Comparison of ENCODE assay signal across 37 mouse cellular contexts in the genomic region with DNA sequence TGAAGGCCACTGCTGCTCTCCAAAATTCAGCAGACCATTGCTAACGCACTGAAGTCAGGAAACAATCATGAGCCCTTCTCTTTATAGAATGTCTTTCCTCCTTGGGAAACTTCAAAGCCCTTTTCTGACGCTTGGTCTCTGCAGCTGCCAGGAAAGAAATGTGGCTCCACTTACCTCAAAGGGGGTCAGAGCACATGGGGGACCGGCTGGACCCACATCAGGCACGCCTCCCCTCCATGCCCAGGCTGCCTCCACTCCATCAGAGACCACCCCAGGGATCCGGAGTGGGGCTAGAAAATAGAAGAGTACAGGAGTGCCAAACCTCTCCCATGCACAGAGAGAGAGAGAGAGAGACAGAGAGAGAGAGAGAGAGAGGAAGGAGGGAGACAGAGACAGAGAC. TPM values are rescaled to one million over a fixed set of nuclear protein-coding genes. Genes with fewer than 3 reads are reported as not detected.
A peak's percentile ranks its signal among the peaks of the same experiment; 100 is the strongest.
DNase-seq lines count a peak whose midpoint lies in the region; ATAC-seq and TF ChIP-seq lines count a peak whose summit lies in the region.
"Had no signal": no experiment of that assay in that cellular context is flagged by ENCODE, and none has a peak within 500 bp of the region (broad histone marks: within the 10 kb centered on the region; RNA-seq: fewer than 3 reads in every experiment).

No protein-coding gene starts in this region.

- H3K4me3 ChIP-seq in embryonic facial prominence, embryonic 11.5 days (ENCODE audit: low read depth, low read length) = no peak overlapping the region
- H3K4me3 ChIP-seq in limb, embryonic 14.5 days (replicated peaks; ENCODE audit: low read length) = no peak overlapping the region
- H3K4me3 ChIP-seq: erythroblast, embryonic 14.5 days; forebrain, embryonic 12.5 days; heart, embryonic 12.5 days; hindbrain, embryonic 13.5 days; midbrain, embryonic 10.5 days; myocyte; neural tube, embryonic 12.5 days had no signal

- no peaks in the 10 kb centered on the region; the same call in 1 of the 2 replicates for H3K4me1 ChIP-seq in embryonic facial prominence, embryonic 11.5 days (ENCODE audit: control insufficient read depth, insufficient read depth, low read length)
- peaks cover 8% of the 10 kb centered on the region for H3K4me1 ChIP-seq in limb, embryonic 14.5 days (ENCODE audit: control insufficient read depth, insufficient read depth, low read length)
- H3K4me1 ChIP-seq: hindbrain, embryonic 13.5 days; neural tube, embryonic 12.5 days had no signal

- no peaks in the 10 kb centered on the region for H3K9me3 ChIP-seq in embryonic facial prominence, embryonic 11.5 days (replicated peaks; ENCODE audit: control insufficient read depth, low read length)
- no peaks in the 10 kb centered on the region for H3K9me3 ChIP-seq in limb, embryonic 14.5 days (ENCODE audit: control insufficient read depth, low read length)
- H3K9me3 ChIP-seq: forebrain, embryonic 12.5 days; heart, embryonic 12.5 days; hindbrain, embryonic 13.5 days; midbrain, embryonic 10.5 days; neural tube, embryonic 12.5 days had no signal

- no peak overlapping the region for H3K4me2 ChIP-seq in embryonic facial prominence, embryonic 11.5 days (ENCODE audit: low read depth, low read length)
- H3K4me2 ChIP-seq in limb, embryonic 14.5 days (replicated peaks; ENCODE audit: low read depth, low read length, severe bottlenecking) = no peak overlapping the region
- H3K4me2 ChIP-seq: forebrain, embryonic 12.5 days; heart, embryonic 12.5 days; hindbrain, embryonic 13.5 days; liver, embryonic 11.5 days; neural tube, embryonic 12.5 days had no signal

- H3K9ac ChIP-seq in embryonic facial prominence, embryonic 11.5 days (replicated peaks; ENCODE audit: low read length) = no peak overlapping the region
- no peak overlapping the region for H3K9ac ChIP-seq in limb, embryonic 14.5 days (ENCODE audit: low read depth, low read length, severe bottlenecking)
- H3K9ac ChIP-seq: forebrain, embryonic 12.5 days; heart, embryonic 12.5 days; hindbrain, embryonic 13.5 days; neural tube, embryonic 12.5 days had no signal

- no peak overlapping the region for H3K27ac ChIP-seq in embryonic facial prominence, embryonic 11.5 days (replicated peaks; ENCODE audit: low read depth, low read length)
- H3K27ac ChIP-seq in limb, embryonic 14.5 days (replicated peaks; ENCODE audit: low read depth, low read length) = no peak overlapping the region
- H3K27ac ChIP-seq: forebrain, embryonic 12.5 days; hindbrain, embryonic 13.5 days; kidney, postnatal 0 days; midbrain, embryonic 10.5 days; neural tube, embryonic 12.5 days had no signal

- peak; percentile 30 for DNase-seq in embryo, embryonic 11 days
- DNase-seq in embryo, embryonic 9.5 days (ENCODE audit: extremely low spot score) = no peak
- DNase-seq in embryonic facial prominence, embryonic 11.5 days (ENCODE audit: low spot score) = peak; percentile 64
- peak; percentile 42 for DNase-seq in forelimb bud, embryonic 11.5 days (ENCODE audit: low read depth, low spot score)
- DNase-seq in limb, embryonic 14.5 days (ENCODE audit: low spot score) = peak; percentile 49
- no peak for DNase-seq in lung, postnatal 4 days
- no peak for DNase-seq in cerebellum, adult 11-12 months
- DNase-seq in heart, adult 11 months = no peak
- DNase-seq: adrenal gland, adult 8-10 months; cerebellum, adult 9-10 months; cerebellum, postnatal 36 days; gastrocnemius, postnatal 14 days; heart, adult 18-20 months; heart, postnatal 4 days; kidney, adult 8-10 months; kidney, postnatal 4 days; layer of hippocampus, adult 9-11 months; lung, postnatal 10 days; right cerebral cortex, adult 18-20 months; spleen, adult 18-20 months; thymus, postnatal 25 days had no signal

- no peaks in the 10 kb centered on the region for H3K36me3 ChIP-seq in embryonic facial prominence, embryonic 11.5 days (replicated peaks; ENCODE audit: control insufficient read depth, insufficient read depth, low read depth, low read length)
- no peaks in the 10 kb centered on the region for H3K36me3 ChIP-seq in limb, embryonic 14.5 days (ENCODE audit: control insufficient read depth, insufficient read depth, low read length)
- H3K36me3 ChIP-seq: forebrain, embryonic 12.5 days; heart, embryonic 12.5 days; hindbrain, embryonic 13.5 days; midbrain, embryonic 10.5 days; neural tube, embryonic 12.5 days had no signal

- 19% methylated on average over 5 of the region's 5 CpGs for WGBS in embryonic facial prominence, embryonic 11.5 days
- 13% methylated on average over 5 of the region's 5 CpGs for WGBS in limb, embryonic 14.5 days

- ATAC-seq in embryonic facial prominence, embryonic 11.5 days (replicated peaks; ENCODE audit: insufficient number of reproducible peaks, low FRiP score, low TSS enrichment, low read depth) = 0 out of 2 replicates have a peak, but pooled peaks have one; percentile 64
- peak; percentile 50; the same call in 1 of the 2 replicates for ATAC-seq in limb, embryonic 14.5 days (ENCODE audit: low FRiP score, low read depth)
- ATAC-seq: intestine, embryonic 16.5 days had no signal

- H3K27me3 ChIP-seq in embryonic facial prominence, embryonic 11.5 days (ENCODE audit: control insufficient read depth, insufficient read depth, low read length) = no peaks in the 10 kb centered on the region
- no peaks in the 10 kb centered on the region for H3K27me3 ChIP-seq in limb, embryonic 14.5 days (ENCODE audit: control insufficient read depth, insufficient read depth, low read length)
- H3K27me3 ChIP-seq: CH12.LX; forebrain, embryonic 12.5 days; heart, embryonic 12.5 days; hindbrain, embryonic 13.5 days; neural tube, embryonic 12.5 days had no signal

- no peak for TF ChIP-seq POLR2A in limb, embryonic 14.5 days (IDR thresholded peaks at IDR 0.05; ENCODE audit: borderline replicate concordance, extremely low read depth, insufficient read depth, insufficient read length)

RNA-seq across cellular contexts. Expression of gene Actbl2, which starts 26.0 kb away (rescaled TPM):
- not detected in 2 replicates for polyA plus RNA-seq in embryonic facial prominence, embryonic 11.5 days (2014; fragmentation: Nextera tagmentation; extraction: Ambion mirVana)
- 0.03 and 0.04 TPM in 2 replicates for polyA plus RNA-seq in limb, embryonic 14.5 days (2012; rRNA removed)
- not detected in 2 replicates for polyA plus RNA-seq in limb, embryonic 14.5 days (2014; fragmentation: Nextera tagmentation; extraction: Ambion mirVana)
- polyA plus RNA-seq: C2C12; erythroblast, embryonic 14.5 days; forebrain, embryonic 12.5 days; heart, embryonic 12.5 days; heart, postnatal 0 days; hindbrain, embryonic 13.5 days; intestine, embryonic 16.5 days; kidney, postnatal 0 days; liver, embryonic 11.5 days; liver, embryonic 16.5 days; midbrain, embryonic 10.5 days; midbrain, postnatal 0 days; myocyte; neural tube, embryonic 12.5 days; stomach, embryonic 16.5 days had no signal

Comparison
In these comparisons a context has a peak if more than half of its experiments do, and no peak if none do; other contexts are left out.
1. DNase-seq: peak in embryo, embryonic 11 days (single experiment), embryonic facial prominence, embryonic 11.5 days (single experiment), forelimb bud, embryonic 11.5 days (single experiment) and limb, embryonic 14.5 days (single experiment); none in embryo, embryonic 9.5 days (single experiment), lung, postnatal 4 days (0 of 2), cerebellum, adult 11-12 months (single experiment) and heart, adult 11 months (single experiment).